Mouse (Mus musculus) induced T-regulatory cell, adult 2 months (primary cell): ENCODE data around the gene Cpne5.
"Not testable (repeated sequence)": the region's sequence is repeated elsewhere in the genome, so short reads cannot be mapped to it uniquely, and the experiment has no call there.

Source experiments
- DNase-seq: peaks from one replicate; pipeline ENCODE4 v3.0.0-alpha.2; 2012; ENCODE audit warnings: low read depth

Gene Cpne5

GRCm38 (mm10) chr17:29237772-29238420 lies at the start of gene Cpne5:
Cpne5 (minus strand) TSS chr17:29238167.
- DNase-seq = no peak

GRCm38 (mm10) chr17:29282216-29282952 lies 44.4 kb upstream of the Cpne5 start:
- DNase-seq = no peak

GRCm38 (mm10) chr17:29281541-29281940 lies 43.6 kb upstream of the Cpne5 start:
- no peak for DNase-seq

- peak; percentile 87 for DNase-seq
Measured at GRCm38 (mm10) chr17:29280422-29280821, 42.5 kb upstream of the Cpne5 start.

GRCm38 (mm10) chr17:29273889-29274288 lies 35.9 kb upstream of the Cpne5 start:
- DNase-seq = no peak

- DNase-seq = no peak
Measured at GRCm38 (mm10) chr17:29273156-29273555, 35.2 kb upstream of the Cpne5 start.

- no peak for DNase-seq
Measured at GRCm38 (mm10) chr17:29270148-29270698, 32.3 kb upstream of the Cpne5 start.

GRCm38 (mm10) chr17:29269349-29269706 lies 31.4 kb upstream of the Cpne5 start:
- DNase-seq = no peak

GRCm38 (mm10) chr17:29268682-29269348 lies 30.8 kb upstream of the Cpne5 start, which contains the start of gene BC004004:
BC004004 (plus strand) TSS chr17:29268788.
- DNase-seq = peak; percentile 96

- DNase-seq = no peak
Measured at GRCm38 (mm10) chr17:29267931-29268681, 30.1 kb upstream of the Cpne5 start.

- DNase-seq = not testable (repeated sequence)
Measured at GRCm38 (mm10) chr17:29267040-29267439, 29.1 kb upstream of the Cpne5 start.

- DNase-seq = peak; percentile 67
Measured at GRCm38 (mm10) chr17:29264760-29265159, 26.8 kb upstream of the Cpne5 start.

GRCm38 (mm10) chr17:29263840-29264633 lies 26.1 kb upstream of the Cpne5 start, which contains the start of gene Ppil1:
Ppil1 (minus strand) TSS chr17:29264186.
- peak; percentile 94 for DNase-seq

- DNase-seq = no peak
Measured at GRCm38 (mm10) chr17:29263417-29263816, 25.4 kb upstream of the Cpne5 start.

- peak; percentile 66 for DNase-seq
Measured at GRCm38 (mm10) chr17:29262259-29262649, 24.3 kb upstream of the Cpne5 start.

GRCm38 (mm10) chr17:29261603-29262258 lies 23.8 kb upstream of the Cpne5 start:
- DNase-seq = peak; percentile 78

GRCm38 (mm10) chr17:29260501-29260900 lies 22.5 kb upstream of the Cpne5 start:
- DNase-seq = no peak

- DNase-seq = peak; percentile 92
Measured at GRCm38 (mm10) chr17:29259489-29259888, 21.5 kb upstream of the Cpne5 start.

- DNase-seq = no peak
Measured at GRCm38 (mm10) chr17:29258921-29259320, 21.0 kb upstream of the Cpne5 start.

- no peak for DNase-seq
Measured at GRCm38 (mm10) chr17:29258025-29258558, 20.1 kb upstream of the Cpne5 start.
